8 mouse cellular contexts compared by ENCODE assay signal in genomic region chr16:89986672-89987362, GRCm38 (mm10).
DNase-seq lines count a peak whose midpoint lies in the region; ATAC-seq lines count a peak whose summit lies in the region.
"Had no signal": no experiment of that assay in that cellular context is flagged by ENCODE, and none has a peak within 500 bp of the region (broad histone marks: within the 10 kb centered on the region; RNA-seq: fewer than 3 reads in every experiment).

No protein-coding gene starts in this region.

- WGBS in midbrain, embryonic 12.5 days = 72% methylated on average over 18 of the region's 18 CpGs
- 87% methylated on average over 18 of the region's 18 CpGs for WGBS in intestine, embryonic 16.5 days

- no peaks in the 10 kb centered on the region for H3K36me3 ChIP-seq in midbrain, embryonic 12.5 days
- H3K36me3 ChIP-seq in intestine, embryonic 16.5 days (ENCODE audit: control insufficient read depth, insufficient read depth, low read length) = no peaks in the 10 kb centered on the region

- peak; percentile 46 to 54 for DNase-seq in B cell, adult 2 months
- DNase-seq in CD4-positive helper T cell, adult 2 months (ENCODE audit: low read depth, low spot score) = peak; percentile 63
- no peak for DNase-seq in gastrocnemius, postnatal 4 days (ENCODE audit: low spot score in 2 of 2)
- DNase-seq in gastrocnemius, postnatal 25 days = no peak
- DNase-seq: layer of hippocampus, postnatal 36 days had no signal

- H3K4me1 ChIP-seq in midbrain, embryonic 12.5 days = peaks cover 8% of the 10 kb centered on the region; the same call in 1 of the 2 replicates
- H3K4me1 ChIP-seq in intestine, embryonic 16.5 days (ENCODE audit: control insufficient read depth, insufficient read depth, low read length) = no peaks in the 10 kb centered on the region

- H3K27me3 ChIP-seq in midbrain, embryonic 12.5 days = no peaks in the 10 kb centered on the region
- no peaks in the 10 kb centered on the region for H3K27me3 ChIP-seq in intestine, embryonic 16.5 days (replicated peaks; ENCODE audit: control insufficient read depth, insufficient read depth, low read length)

- no peak overlapping the region for H3K9ac ChIP-seq in midbrain, embryonic 12.5 days (replicated peaks)
- no peak overlapping the region for H3K9ac ChIP-seq in intestine, embryonic 16.5 days (ENCODE audit: low read depth, low read length)

- H3K4me3 ChIP-seq in midbrain, embryonic 12.5 days = no peak overlapping the region
- H3K4me3 ChIP-seq in intestine, embryonic 16.5 days (ENCODE audit: low read length) = no peak overlapping the region

- ATAC-seq in hematopoietic stem cell, adult 5-6 weeks (replicated peaks in 1 of 2; ENCODE audit: insufficient read depth in 1 of 2, low FRiP score in 2 of 2, low TSS enrichment in 1 of 2, low read depth in 1 of 2, poor library complexity in 2 of 2, severe bottlenecking in 2 of 2) = peak; percentile 37 to 42
- ATAC-seq in midbrain, embryonic 12.5 days (ENCODE audit: low FRiP score, low read depth) = peak; percentile 59; the same call in 1 of the 2 replicates
- ATAC-seq in intestine, embryonic 16.5 days = no peak

- H3K27ac ChIP-seq in midbrain, embryonic 12.5 days (replicated peaks) = no peak overlapping the region
- no peak overlapping the region for H3K27ac ChIP-seq in intestine, embryonic 16.5 days (ENCODE audit: low read length)

- H3K4me2 ChIP-seq in midbrain, embryonic 12.5 days (replicated peaks) = no peak overlapping the region
- H3K4me2 ChIP-seq in intestine, embryonic 16.5 days (ENCODE audit: low read depth, low read length) = no peak overlapping the region

- H3K9me3 ChIP-seq in midbrain, embryonic 12.5 days = no peaks in the 10 kb centered on the region
- H3K9me3 ChIP-seq in intestine, embryonic 16.5 days (ENCODE audit: control insufficient read depth, low read length) = no peaks in the 10 kb centered on the region

Comparison
In these comparisons a context has a peak if more than half of its experiments do, and no peak if none do; other contexts are left out.
1. DNase-seq: peak in B cell, adult 2 months (2 of 2) and CD4-positive helper T cell, adult 2 months (single experiment); none in gastrocnemius, postnatal 4 days (0 of 2) and gastrocnemius, postnatal 25 days (single experiment).